Mouse (Mus musculus): ENCODE data around the gene Ilvbl.

DNA sequence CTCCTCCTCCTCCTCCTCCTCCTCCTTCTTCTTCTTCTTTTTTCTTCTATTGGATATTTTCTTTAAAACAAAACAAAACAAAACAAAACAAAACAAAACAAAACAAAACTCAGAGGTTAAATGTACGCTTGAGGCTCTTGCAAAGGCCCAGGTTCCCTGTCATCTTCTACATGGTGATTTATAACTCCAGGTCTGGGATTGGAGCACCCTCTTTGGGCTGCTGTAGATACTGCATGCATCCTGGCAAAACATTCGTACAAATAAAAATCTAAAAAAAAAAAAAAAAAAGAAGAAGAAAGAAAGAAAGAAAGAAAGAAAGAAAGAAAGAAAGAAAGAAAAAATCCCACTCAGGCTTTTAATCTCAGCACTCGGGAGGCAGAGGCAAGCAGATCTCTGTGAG is 30.9 kb downstream of the Ilvbl start:
- TF ChIP-seq POLR2A (IDR thresholded peaks at IDR 0.05; ENCODE audit: insufficient read depth, low read depth, low read length) (no peak), CTCF (IDR thresholded peaks at IDR 0.05; ENCODE audit: insufficient read depth, low read depth, low read length) (no peak)

All from olfactory bulb, adult 2 months (tissue).